Mouse (Mus musculus): ENCODE results near the gene Pknox1.
"Not testable (repeated sequence)": the region's sequence is repeated elsewhere in the genome, so short reads cannot be mapped to it uniquely, and the experiment has no call there.

The Pknox1 gene

GRCm38 (mm10) chr17:31552601-31553000 is 11.9 kb upstream of the Pknox1 start:
- not testable (repeated sequence) for DNase-seq (ENCODE audit: low spot score in 2 of 2)

GRCm38 (mm10) chr17:31556253-31556652 is 8.3 kb upstream of the Pknox1 start:
- DNase-seq (ENCODE audit: low spot score in 2 of 2), result no peak

GRCm38 (mm10) chr17:31557124-31557880 is 7.2 kb upstream of the Pknox1 start:
- DNase-seq (ENCODE audit: low spot score in 2 of 2), result no peak

DNA sequence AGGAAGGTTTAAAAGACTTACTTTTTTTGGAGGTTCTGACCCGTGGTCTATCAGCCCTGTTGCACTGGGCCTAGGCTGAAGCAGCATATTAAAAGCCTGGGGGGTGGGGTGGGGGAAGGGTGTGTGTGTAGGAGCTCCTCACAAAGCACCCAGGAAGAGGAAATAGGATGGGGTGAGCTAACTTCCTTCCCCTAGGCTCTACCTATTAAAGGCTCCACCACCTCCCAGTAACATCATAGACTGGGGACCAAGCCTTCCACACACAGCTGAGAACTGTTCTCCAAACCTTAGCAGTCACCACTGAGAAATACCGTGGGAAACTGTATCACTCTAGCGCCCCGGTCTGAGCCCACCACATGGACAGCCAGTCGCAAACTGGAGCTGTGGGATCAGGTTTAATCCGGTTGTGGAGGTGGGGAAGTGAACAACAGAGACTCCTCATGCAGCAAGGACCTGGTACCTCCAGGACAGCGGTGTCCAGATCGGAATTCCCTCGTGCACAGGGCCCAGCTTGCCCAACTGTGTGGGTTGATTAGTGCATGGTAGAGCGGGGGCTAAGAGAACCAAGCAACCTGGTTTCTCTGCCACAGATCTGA is 6.5 kb upstream of the Pknox1 start:
- DNase-seq (ENCODE audit: low spot score in 2 of 2), result no peak

GRCm38 (mm10) chr17:31559021-31559789 is 5.3 kb upstream of the Pknox1 start:
- DNase-seq (ENCODE audit: low spot score in 2 of 2), result no peak

- DNase-seq (ENCODE audit: low spot score in 2 of 2), result peak; percentile 35 to 37
Measured at GRCm38 (mm10) chr17:31563632-31564014, 911 bp upstream of the Pknox1 start.

GRCm38 (mm10) chr17:31564858-31565140 is 265 bp downstream of the Pknox1 start:
- no peak for DNase-seq (ENCODE audit: low spot score in 2 of 2)

DNA sequence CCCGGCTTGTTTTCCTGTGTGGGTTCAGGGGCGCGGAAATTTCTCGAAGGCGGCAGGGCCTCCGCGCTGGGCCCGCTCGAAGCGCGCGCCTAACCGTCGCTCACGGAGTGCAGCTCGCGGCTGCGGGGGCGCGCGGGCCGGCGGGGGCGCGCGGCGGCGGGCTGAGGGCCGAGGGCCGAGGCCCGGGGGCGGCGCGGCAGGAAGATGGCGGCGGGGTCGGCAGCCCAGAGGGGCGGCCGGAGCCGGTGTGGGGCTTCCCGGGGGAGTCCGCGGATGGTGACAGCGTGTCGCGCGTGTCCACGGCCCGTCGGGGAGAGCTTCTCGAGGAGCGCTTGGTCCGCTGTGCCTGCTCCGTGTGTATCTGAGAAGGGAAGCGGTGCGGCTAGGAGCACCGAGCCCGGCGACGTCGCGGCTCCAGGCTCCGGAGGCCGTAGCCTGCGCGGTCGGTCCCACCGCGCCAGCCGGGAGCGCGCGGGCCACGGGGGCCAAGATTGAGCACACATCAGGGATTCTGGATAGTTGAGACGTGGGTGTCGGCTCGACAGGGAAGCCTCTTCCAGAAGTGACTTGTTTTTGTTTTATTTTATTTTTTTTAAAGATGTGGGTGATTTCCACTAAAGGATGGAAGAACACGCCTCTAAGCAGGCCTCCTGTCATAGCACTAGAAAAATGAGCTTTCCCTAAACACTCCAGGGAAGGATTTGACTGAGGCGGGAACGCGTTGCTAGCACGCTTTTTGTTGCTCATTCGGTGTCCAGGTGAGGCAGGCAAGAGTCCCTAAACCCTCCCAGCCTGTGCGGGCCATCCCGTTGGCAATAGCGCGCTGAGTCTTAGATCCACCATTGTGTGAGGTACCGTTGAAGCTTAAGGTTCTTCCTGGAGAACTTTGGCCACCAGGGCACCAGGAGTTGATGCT is 865 bp downstream of the Pknox1 start:
- peak; percentile 57 to 77 for DNase-seq (ENCODE audit: low spot score in 2 of 2)

DNA sequence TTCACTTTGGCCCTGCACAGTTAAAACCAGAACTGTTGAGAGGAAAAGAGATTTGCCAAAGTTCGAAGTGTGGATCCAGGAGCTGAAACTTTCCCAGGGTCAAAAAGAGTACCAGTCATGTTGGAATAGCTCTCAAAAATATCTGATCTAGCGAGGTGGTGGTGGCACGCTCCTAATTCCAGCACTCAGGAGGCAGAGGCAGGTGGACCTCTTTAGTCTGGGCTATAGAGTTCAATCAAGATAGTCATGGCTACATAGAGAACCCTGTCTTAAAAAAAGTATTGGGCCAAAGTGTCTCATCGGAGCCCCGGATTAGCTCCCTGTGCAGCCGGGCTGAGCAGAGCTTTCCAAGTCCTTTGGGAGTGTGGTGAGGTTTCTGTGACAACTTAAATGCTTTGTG is 1.7 kb downstream of the Pknox1 start:
- no peak for DNase-seq (ENCODE audit: low spot score in 2 of 2)

- DNase-seq (ENCODE audit: low spot score in 2 of 2), result no peak
Measured at GRCm38 (mm10) chr17:31569756-31570155, 5.2 kb downstream of the Pknox1 start.

GRCm38 (mm10) chr17:31570321-31570925 is 5.9 kb downstream of the Pknox1 start:
- DNase-seq (ENCODE audit: low spot score in 2 of 2), result no peak

DNA sequence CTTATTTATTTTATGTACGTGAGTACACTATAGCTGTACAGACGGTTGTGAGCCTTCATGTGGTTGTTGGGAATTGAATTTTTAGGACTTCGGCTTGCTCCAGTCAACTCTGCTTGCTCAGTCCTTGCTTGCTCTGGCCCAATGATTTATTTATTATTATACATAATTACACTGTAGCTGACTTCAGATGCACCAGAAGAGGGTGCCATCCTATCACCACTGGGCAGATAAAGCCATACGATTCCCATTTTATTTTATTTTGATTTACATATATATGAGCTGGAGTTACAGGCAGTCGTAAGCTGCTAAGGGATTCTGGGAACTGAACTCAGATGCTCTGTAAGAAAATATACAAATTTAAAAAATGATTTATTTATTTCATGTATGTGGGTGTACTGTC is 7.2 kb downstream of the Pknox1 start:
- no peak for DNase-seq (ENCODE audit: low spot score in 2 of 2)

GRCm38 (mm10) chr17:31574662-31575061 is 10.1 kb downstream of the Pknox1 start:
- DNase-seq (ENCODE audit: low spot score in 2 of 2), result no peak

- DNase-seq (ENCODE audit: low spot score in 2 of 2), result no peak
Measured at GRCm38 (mm10) chr17:31576394-31577175, 12.1 kb downstream of the Pknox1 start.

- no peak for DNase-seq (ENCODE audit: low spot score in 2 of 2)
Measured at GRCm38 (mm10) chr17:31580344-31580743, 15.8 kb downstream of the Pknox1 start.

DNA sequence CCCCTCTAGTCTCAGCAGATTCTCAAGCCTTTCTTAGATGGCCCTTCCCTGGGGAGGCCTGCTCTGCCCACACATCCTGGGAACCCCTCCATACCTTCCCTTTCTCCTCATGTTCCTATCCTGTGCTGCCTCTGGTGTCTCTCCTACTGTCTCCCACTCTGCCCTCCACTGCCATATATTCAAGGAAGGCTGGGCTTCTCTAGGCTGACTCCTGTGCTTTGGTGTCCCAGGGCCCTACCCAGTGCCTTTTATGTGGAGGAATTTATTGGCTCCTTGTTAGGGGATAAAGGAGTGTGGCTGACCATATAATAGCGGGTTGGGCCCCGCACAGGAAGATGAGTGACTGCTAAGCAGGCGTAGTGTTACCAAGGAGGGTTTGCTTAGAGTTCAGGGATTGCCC is 18.7 kb downstream of the Pknox1 start:
- DNase-seq (ENCODE audit: low spot score in 2 of 2), result no peak

DNA sequence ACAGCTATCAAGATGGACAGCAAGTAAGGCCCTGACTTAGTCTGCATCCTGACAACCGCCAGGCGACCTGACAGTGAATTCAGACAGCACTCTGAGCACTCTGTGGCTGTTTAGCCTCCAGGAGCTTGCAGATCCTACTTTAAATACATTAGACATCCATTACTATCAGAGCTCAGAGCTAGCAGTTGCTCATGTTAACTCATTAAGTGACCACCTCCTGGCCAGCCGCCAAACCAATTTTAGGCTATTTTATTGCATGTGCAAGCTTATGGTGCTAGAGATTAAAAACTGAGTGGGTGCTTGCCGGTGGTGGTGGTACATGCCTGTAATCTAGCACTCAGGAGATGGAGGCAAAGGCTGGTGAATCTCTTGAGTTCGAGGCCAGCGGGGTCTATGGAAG is 19.2 kb downstream of the Pknox1 start:
- no peak for DNase-seq (ENCODE audit: low spot score in 2 of 2)

DNA sequence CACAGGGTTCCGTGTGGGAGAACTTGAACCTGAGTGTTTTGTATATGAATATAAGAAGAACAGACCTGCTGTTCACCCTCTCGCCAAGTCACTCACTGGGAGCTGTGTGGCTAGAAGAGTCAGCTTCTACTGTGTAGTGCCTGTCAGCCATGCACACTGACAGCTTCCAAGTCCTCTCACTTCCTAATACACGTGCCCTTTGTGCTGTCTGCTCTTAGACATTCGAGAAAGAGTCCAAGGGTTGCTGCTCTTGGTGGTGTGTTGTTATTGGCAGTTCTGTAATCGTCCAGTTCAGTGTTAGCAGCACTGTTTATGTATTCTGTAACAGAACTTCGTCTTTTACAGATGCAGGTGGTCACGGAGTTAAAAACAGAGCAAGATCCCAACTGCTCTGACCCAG is 23.6 kb downstream of the Pknox1 start:
- no peak for DNase-seq (ENCODE audit: low spot score in 2 of 2)

DNA sequence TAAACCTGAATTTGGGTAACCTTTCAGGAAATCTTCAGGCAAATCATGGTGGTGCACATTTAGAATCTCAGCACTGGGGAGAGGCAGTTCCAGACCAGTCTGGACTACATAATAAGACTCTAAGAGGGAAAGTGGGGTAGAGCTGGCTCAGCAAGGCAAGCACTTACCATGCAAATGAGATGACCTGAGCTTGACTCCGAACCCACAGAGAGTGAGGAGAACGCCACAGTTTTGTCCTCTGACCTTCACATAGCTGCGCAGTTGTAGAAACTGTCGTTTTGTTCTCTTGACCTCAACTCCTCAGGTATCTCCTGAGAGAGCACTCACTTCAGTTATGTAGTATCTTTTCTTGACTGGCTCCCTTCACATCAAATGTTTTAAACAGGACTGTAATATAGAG is 24.2 kb downstream of the Pknox1 start:
- no peak for DNase-seq (ENCODE audit: low spot score in 2 of 2)

DNA sequence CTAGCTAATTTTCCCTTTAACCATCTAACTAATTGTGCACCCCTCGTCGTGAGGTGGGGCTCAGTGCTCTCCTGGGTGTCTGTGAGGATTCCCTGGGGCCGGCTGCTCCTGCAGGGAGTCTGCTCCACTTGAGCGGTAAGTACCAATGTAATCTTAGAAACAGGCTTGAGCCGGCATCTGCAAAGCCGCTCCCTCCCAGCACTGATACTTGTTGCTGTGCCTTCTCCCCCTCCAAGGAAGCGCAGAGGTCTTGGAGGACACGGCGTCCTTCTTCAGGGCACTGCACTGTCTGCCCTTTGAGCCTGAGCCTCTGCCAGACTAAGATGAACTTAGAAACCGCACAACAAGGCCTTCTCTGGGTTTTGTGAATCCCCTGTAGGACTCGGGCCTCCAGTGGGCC is 26.3 kb downstream of the Pknox1 start:
- DNase-seq (ENCODE audit: low spot score in 2 of 2), result no peak

- no peak for DNase-seq (ENCODE audit: low spot score in 2 of 2)
Measured at GRCm38 (mm10) chr17:31594590-31594989, 30.1 kb downstream of the Pknox1 start.

All from frontal cortex, postnatal 10 days (tissue).